Mouse (Mus musculus): Measurements from ENCODE around the gene Fau. TPM values are rescaled to one million over a fixed set of nuclear protein-coding genes. Genes with fewer than 3 reads are reported as not detected.

The Fau gene
- polyA plus RNA-seq (2017; shearing (Covaris generic)) = 100 to 1,000 TPM; 732 to 759 TPM

DNA sequence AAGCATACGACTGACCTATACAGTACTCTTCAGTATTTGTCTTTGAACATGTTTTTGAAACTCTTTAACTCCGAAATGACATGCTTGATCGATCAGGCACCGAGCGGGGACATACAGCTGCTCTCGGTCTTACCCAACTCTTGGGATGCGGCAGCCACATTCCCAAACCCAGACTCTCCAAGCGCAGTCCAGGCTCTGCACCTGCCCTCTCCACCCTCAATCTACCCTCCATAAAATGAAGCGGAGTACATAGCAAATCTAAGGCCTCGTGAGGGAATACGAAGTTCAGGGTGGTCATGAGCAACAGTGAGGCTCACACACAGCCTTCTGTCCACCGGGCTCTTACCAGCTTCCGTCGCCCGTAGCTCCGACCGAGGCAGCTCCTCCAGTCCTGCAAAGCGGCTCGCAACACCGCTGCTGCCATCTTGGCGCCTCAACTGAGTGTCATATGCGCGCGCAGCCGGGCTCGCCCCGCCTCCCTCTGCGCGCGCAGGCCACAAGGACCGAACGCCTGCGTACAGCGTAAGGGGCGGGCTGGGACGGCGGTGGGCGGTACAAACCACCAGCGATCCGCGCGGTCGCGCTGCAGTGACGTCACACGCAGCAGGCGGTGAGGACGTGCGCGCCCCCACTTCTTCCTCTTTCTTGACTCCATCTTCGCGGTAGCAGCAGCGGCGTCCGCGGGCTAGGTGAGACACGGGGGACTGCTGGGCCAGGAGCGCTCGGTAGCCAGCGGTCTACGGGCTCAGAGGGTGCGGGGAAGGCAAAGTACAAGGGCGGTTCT lies at the start of gene Fau, which contains the start of gene Mrpl49:
TSS of gene Fau (plus strand) at position 532 of the 784 bp plus-strand sequence.
TSS of gene Mrpl49 (minus strand) at position 473 of the 784 bp plus-strand sequence.

GRCm38 (mm10) chr19:6015511-6016315 lies 41.9 kb upstream of the Fau start, which contains the start of gene Capn1:
Gene Capn1, minus strand, starts transcription at chr19:6015897.

DNA sequence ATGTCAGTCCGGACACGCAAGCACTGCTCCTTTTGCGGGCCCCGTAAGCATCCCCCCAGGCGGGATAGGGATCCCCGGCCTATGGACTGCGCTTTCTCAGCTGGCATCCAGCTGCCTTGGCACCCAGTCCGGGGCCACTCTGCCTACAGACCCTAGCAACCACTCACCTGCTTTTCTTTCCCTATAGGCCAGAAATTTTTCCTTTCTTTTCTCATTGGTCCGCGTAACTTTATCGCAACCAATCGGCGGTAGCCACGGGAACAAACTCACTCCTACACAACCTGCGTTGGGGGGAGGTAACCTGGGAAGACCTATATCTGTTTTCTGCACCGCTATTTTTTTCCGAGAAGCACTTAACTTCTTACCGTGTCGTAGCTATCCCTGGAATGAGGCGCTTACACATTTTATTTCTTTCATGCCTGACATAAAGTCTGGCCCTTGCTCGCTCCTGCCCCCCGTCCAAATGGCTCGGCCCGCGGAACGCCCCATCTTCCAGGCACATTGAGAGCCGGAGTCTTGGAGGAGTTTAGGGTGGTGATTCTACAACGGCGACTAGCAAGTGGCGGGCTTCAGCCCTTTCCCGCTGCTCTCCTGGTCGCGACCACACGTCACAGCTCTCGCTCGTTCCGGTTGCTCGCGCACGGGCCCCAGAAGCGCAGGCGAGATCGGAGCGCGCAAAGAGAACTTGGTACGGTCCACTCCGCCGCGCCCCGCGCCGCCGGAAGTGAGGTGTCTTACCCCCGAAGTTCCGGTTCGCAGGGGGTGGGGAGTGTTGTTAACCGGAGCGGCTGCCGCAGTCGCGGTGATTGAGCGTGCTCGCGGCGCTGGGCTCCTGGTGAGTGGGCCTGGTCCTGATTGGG lies 11.1 kb upstream of the Fau start, which contains the start of gene Syvn1:
TSS of gene Syvn1 (plus strand) at position 283 of the 860 bp plus-strand sequence.

GRCm38 (mm10) chr19:6061021-6061533 lies 3.4 kb downstream of the Fau start, which contains the start of gene Znhit2:
Gene Znhit2, plus strand, starts transcription at chr19:6061192.

GRCm38 (mm10) chr19:6067724-6068415 lies 10.2 kb downstream of the Fau start, which contains the start of gene Tm7sf2:
Gene Tm7sf2, minus strand, starts transcription at chr19:6068373.

GRCm38 (mm10) chr19:6076564-6077393 lies 19.1 kb downstream of the Fau start, which contains the start of gene Vps51:
Gene Vps51, minus strand, starts transcription at chr19:6077231.

DNA sequence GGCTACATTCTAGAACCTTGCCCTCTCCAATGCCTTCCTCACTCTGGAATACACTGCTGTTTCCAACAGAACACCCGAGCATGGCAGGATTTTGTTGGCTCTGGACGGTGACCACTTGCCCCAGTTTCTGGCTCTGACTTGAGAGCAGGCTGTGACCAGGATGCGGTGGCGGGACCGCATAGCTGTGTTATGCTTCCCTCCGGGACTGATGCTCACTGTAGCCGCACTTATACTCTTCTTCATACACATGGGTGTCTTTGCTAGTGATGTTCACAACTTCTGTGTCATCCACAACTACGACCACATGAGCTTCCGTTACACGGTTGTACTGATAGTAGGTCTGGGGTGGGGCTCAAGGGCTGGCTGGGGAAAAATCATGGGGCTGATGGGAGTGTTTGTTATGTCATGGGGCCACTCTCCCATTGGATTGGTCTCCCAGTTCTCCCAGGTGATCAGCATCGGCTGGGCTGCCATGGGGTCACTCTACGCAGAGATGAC lies 22.4 kb downstream of the Fau start, which contains the start of gene Tmem262:
TSS of gene Tmem262 (plus strand) at position 51 of the 498 bp plus-strand sequence.

DNA sequence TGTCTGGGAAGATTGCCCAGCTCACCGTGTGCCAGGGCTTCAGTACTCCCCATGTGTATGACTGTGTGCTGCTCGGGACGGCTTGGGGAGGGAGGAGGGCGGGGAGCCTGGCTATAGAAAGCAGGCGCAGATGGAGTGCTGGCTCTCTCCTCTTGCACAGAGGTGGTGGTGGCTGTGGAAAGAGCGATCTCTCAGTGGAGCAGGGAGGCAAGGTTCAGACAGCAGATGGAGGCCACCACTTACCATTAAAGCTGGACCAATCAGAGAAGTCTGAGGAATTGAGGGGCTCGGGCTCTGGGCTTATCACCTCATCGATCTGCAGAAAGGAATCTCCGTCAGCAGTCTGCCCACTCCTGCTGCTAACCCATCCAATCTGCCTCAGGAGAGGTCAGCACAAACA lies 24.5 kb downstream of the Fau start, which contains the start of gene Gm28374:
TSS of gene Gm28374 (minus strand) at position 101 of the 400 bp plus-strand sequence.

DNA sequence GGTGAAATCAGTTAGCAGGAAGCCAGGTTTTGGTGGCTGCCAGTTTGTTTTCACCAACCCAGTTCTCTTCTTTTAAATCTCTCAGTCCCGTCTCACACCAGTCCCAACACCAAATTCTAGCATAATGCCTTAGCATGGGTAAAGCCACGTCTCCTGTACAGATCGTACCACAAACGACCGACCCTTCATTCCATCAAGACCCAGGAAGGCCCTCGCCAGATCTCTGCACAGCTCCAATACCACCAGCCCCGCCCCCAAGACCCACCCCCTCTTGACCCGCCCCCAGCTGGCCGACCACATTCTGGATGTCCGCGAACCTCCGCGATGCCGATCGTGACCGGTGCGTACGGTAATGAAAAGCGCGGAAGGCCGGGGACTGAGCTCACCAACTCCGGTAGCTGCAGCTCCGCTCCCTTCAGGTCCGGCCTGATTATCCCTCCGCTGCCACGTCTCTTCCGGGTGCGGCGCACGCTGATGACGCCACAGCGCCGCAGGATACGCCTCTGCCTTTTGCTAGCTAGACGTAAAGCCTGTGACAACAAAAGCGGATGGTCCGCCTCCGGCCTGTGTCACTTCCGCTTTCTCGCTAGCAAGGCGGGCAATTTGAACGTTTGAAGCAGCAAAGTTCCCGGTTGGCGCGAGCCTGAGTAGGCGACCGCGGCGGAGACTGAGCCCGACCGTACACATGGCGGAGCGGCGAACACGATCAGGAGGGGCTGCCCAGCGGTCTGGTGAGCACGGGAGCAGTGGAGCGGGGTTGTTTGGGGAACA lies 27.0 kb downstream of the Fau start, which contains the start of the genes Zfpl1 and Cdca5:
TSS of gene Zfpl1 (minus strand) at position 479 of the 771 bp plus-strand sequence.
TSS of gene Cdca5 (plus strand) at position 506 of the 771 bp plus-strand sequence.

DNA sequence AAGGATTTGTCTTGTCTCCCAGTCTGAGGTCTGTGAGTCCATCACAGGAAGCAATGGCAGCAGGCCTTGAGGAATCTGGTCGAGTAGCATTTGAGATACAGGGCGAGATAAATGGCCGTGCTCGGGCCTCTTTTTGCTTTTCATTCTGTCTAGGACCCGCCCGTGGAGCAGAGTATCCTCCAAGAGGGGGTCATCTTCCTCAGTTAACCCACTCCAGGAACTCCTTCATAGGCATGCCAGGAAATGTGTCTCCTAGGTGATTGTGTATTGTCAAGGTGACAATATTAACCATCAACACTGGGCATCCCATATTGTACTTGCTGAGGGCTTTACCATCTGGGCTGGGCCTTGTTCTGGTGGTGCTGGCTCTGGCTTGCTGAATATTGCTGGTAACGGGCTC lies 36.5 kb downstream of the Fau start, which contains the start of gene AC131692.1:
TSS of gene AC131692.1 (plus strand) at position 301 of the 400 bp plus-strand sequence.

GRCm38 (mm10) chr19:6105586-6105985 lies 47.9 kb downstream of the Fau start, which contains the start of gene Naaladl1:
Gene Naaladl1, plus strand, starts transcription at chr19:6105782.

Other genes starting within 250 kb of the Fau start
- gene Frmd8, start 182.6 kb upstream of the Fau start, polyA plus RNA-seq (2017; shearing (Covaris generic)) = 100 to 1,000 TPM; 223 to 264 TPM
- gene Slc25a45, start 180.0 kb upstream of the Fau start, polyA plus RNA-seq (2017; shearing (Covaris generic)) = 10 to 100 TPM; 38.8 to 42.3 TPM
- 1 to 10 TPM in 1 of 2 experiments, under 1 TPM in 1; 0.66 to 1.5 TPM for gene Tigd3, start 163.7 kb upstream of the Fau start, polyA plus RNA-seq (2017; shearing (Covaris generic))
- 100 to 1,000 TPM; 161 to 208 TPM for gene Dpf2, start 144.8 kb upstream of the Fau start, polyA plus RNA-seq (2017; shearing (Covaris generic))
- 1 to 10 TPM in 1 of 2 experiments, under 1 TPM in 1; 0.46 to 1.6 TPM for gene Cdc42ep2, start 133.0 kb upstream of the Fau start, polyA plus RNA-seq (2017; shearing (Covaris generic))
- gene Pola2, start 93.6 kb upstream of the Fau start, polyA plus RNA-seq (2017; shearing (Covaris generic)) = 10 to 100 TPM; 37.4 to 48.6 TPM
- gene Slc22a20, start 71.7 kb upstream of the Fau start, polyA plus RNA-seq (2017; shearing (Covaris generic)) = under 1 TPM in 1 of 2 experiments, not detected in 1; 0.89 TPM
- 10 to 100 TPM; 64.1 to 70.3 TPM for gene Capn1, start 41.9 kb upstream of the Fau start, polyA plus RNA-seq (2017; shearing (Covaris generic))
- gene Syvn1, start 11.3 kb upstream of the Fau start, polyA plus RNA-seq (2017; shearing (Covaris generic)) = 10 to 100 TPM; 48.2 to 68.1 TPM
- gene Mrpl49, start 59 bp upstream of the Fau start, polyA plus RNA-seq (2017; shearing (Covaris generic)) = 10 to 100 TPM; 37.1 to 49.2 TPM
- gene Znhit2, start 3.3 kb downstream of the Fau start, polyA plus RNA-seq (2017; shearing (Covaris generic)) = 10 to 100 TPM; 35.7 to 43.9 TPM
- gene Tm7sf2, start 10.5 kb downstream of the Fau start, polyA plus RNA-seq (2017; shearing (Covaris generic)) = 10 to 100 TPM; 14.2 to 15.2 TPM
- 100 to 1,000 TPM in 1 of 2 experiments, 10 to 100 TPM in 1; 79.1 to 114 TPM for gene Vps51, start 19.4 kb downstream of the Fau start, polyA plus RNA-seq (2017; shearing (Covaris generic))
- gene Tmem262, start 22.2 kb downstream of the Fau start, polyA plus RNA-seq (2017; shearing (Covaris generic)) = 1 to 10 TPM in 1 of 2 experiments, not detected in 1; 2.5 TPM
- gene Gm28374, start 24.4 kb downstream of the Fau start, polyA plus RNA-seq (2017; shearing (Covaris generic)) = under 1 TPM; 0.68 to 0.80 TPM
- 10 to 100 TPM; 47.3 to 48.0 TPM for gene Zfpl1, start 27.1 kb downstream of the Fau start, polyA plus RNA-seq (2017; shearing (Covaris generic))
- 1 to 10 TPM in 1 of 2 experiments, not detected in 1; 1.9 TPM for gene Cdca5, start 27.1 kb downstream of the Fau start, polyA plus RNA-seq (2017; shearing (Covaris generic))
- gene AC131692.1, start 36.6 kb downstream of the Fau start, polyA plus RNA-seq (2017; shearing (Covaris generic)) = 1 to 10 TPM in 1 of 2 experiments, not detected in 1; 1.3 TPM
- gene Naaladl1, start 47.9 kb downstream of the Fau start, polyA plus RNA-seq (2017; shearing (Covaris generic)) = 1 to 10 TPM in 1 of 2 experiments, under 1 TPM in 1; 0.14 to 1.2 TPM
- 10 to 100 TPM; 17.7 to 37.8 TPM for gene Sac3d1, start 60.8 kb downstream of the Fau start, polyA plus RNA-seq (2017; shearing (Covaris generic))
- 10 to 100 TPM; 29.5 to 41.7 TPM for gene Snx15, start 70.5 kb downstream of the Fau start, polyA plus RNA-seq (2017; shearing (Covaris generic))
- not detected for gene Batf2, start 83.1 kb downstream of the Fau start, polyA plus RNA-seq (2017; shearing (Covaris generic))
- 10 to 100 TPM; 18.3 to 30.3 TPM for gene Arl2, start 83.7 kb downstream of the Fau start, polyA plus RNA-seq (2017; shearing (Covaris generic))
- gene Majin, start 126.5 kb downstream of the Fau start, polyA plus RNA-seq (2017; shearing (Covaris generic)) = 1 to 10 TPM in 1 of 2 experiments, not detected in 1; 1.2 TPM
- not detected for gene Gpha2, start 168.5 kb downstream of the Fau start, polyA plus RNA-seq (2017; shearing (Covaris generic))
- 10 to 100 TPM; 21.9 to 26.7 TPM for gene Ppp2r5b, start 178.0 kb downstream of the Fau start, polyA plus RNA-seq (2017; shearing (Covaris generic))
- 10 to 100 TPM; 23.5 to 31.5 TPM for gene Atg2a, start 183.8 kb downstream of the Fau start, polyA plus RNA-seq (2017; shearing (Covaris generic))
- gene Ehd1, start 218.9 kb downstream of the Fau start, polyA plus RNA-seq (2017; shearing (Covaris generic)) = 10 to 100 TPM; 22.3 to 27.6 TPM
- gene Cdc42bpg, start 248.6 kb downstream of the Fau start, polyA plus RNA-seq (2017; shearing (Covaris generic)) = under 1 TPM; 0.11 to 0.46 TPM